Mouse (Mus musculus) erythroid progenitor cell, adult 5-6 weeks (primary cell): ENCODE results near the gene Corin. TPM values are rescaled to one million over a fixed set of nuclear protein-coding genes. Genes with fewer than 3 reads are reported as not detected.

ENCODE experiments used
- ATAC-seq: replicated peaks from 2 replicates; pipeline ENCODE4 v1.8.0; 2016; ENCODE audit warnings: moderate number of reproducible peaks, mild to moderate bottlenecking, moderate TSS enrichment, inconsistent platforms; ENCODE audit not compliant: poor library complexity, low FRiP score, severe bottlenecking
- total RNA-seq, 2 experiments: library from RNA; stranded (forward) in 1 of 2; stranded (reverse) in 1 of 2; fragments of 150-400 nt in 1 of 2; fragments of 186-747, 209-891 nt in 1 of 2; gene quantifications; 2 replicates each; pipeline versions ENCODE4 v1.2.3 to v1.2.4; 2015 to 2017; ENCODE audit warnings: low replicate concordance in 2 of 2

Corin gene
- total RNA-seq, 2 experiments from 2014 or later: not detected

DNA sequence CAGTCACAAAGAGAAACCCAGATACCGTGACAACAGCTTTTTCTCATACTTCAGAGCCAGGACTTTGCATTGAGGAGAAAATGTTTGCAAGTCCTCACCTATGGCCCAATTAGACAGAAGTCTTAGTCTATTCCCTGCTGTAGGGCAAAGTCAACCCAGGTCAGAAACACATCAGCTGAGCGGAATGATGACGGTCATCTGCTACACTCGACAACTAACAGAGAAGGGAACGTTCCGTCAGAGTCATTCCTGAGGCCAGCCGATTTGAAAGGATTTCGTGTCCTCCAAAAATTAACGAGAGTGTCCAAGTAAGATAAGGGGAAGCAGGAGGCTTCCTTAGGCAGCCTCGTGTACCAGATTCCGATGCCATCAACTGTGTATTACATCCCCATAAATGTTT is 58.2 kb downstream of the Corin start:
- ATAC-seq: no peak

DNA sequence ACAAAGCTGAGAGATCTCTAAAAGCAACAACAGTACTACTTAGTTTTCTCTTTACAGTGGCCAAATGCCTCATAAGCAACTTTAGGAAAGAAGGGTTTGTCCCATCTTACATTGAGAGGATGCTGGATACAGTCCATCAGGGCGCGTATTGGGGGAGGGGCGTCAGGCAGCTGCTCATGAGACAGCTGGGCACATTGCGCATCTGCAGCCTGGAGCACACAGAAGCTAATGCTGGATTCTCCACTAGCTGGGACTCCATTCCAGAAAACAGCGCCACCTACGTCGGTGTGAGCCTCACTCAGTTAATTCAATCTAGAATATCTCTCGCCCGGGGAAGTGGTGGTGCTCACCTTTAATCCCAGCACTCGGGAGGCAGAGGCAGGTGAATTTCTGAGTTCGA is 60.3 kb downstream of the Corin start:
- ATAC-seq: no peak

- ATAC-seq: no peak
These were observed 61.3 kb downstream of the Corin start for GRCm38 (mm10) chr5:72443007-72443406.

DNA sequence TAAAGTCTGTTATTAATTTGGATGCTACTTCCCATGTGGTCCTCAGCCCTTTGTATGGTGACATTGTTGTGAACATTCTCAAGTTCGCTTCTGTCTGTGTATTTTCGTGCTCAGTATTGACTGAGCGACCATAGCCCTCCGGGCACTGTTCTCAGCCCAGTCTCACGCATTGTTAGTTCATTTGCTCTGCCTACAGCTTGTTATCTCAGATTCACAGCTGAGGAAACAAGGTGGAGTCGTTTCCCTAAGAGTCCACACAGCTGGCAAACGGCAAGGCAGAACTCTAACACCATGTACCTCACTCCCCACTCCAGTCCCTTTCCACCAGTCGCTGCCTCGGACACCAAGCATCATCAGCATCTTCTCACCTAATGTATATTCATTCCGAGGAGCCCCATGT is 63.1 kb downstream of the Corin start:
- no peak for ATAC-seq

GRCm38 (mm10) chr5:72435085-72435484 is 69.2 kb downstream of the Corin start:
- ATAC-seq: no peak

DNA sequence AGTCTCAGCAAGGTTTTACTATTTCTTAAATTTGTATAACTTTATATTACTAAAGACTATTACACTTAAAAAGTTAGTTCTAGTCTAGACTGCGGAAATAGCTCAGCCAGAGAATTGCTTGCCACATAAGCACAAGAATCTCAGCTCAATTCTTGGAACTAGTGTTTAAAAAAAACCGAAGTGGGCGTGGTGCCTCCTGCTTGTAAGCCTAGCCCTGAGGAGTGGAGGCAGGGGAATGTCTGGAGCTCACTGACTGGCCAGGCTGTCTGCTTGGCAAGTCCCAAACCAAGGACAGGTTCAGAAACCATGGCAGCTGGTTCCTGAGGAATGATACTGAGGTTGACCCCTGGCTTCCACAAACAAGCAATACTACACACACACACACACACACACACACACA is 72.4 kb downstream of the Corin start:
- ATAC-seq: no peak

DNA sequence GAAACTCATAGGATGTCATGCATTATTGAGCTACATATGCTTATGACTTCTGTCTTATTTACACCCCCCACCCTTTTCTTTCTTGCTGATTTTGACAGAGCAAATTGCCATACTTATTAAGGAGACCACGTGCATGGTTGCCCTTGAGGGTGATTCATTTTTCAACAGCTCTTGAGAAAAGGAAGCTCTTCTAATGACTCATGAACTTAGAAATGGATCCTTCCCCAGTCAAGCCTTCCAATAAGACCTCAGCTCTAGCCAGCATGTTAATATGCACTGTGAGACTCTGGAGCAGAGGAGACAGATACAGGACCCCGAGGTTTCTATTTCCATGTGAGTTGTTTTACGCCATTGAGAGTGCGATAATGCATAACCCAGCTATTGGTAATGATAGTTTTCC is 76.7 kb downstream of the Corin start:
- ATAC-seq: no peak

DNA sequence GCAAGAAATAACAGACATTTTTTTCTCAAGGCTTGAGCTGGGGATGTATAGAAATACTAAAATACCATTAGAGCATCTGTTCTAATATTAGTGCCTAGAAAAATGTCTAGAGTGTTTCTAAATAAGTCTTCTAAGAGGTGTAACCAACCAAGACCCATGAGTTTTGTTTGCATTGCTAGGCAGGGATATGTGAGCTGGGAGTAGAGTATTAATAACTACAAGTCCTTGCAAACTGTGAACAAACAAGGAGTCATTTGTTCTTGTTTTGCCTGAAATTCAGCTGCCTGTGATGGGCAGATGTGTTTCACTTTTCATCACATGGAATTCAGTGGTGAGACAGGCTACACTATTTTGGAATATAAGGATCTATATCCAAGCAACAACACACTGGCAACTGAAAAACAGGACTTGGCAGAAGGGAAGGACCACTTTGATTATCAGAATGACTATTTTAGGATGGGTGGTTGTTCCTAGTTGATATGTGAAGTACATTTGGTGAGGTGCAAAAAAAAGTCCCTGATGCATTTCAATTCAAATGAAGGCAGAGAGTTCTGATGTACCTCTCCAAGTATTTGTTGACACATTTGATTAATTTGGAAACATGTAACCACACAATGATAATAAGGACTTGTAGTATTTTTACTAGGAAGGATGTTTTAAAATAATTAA is 78.8 kb downstream of the Corin start:
- no peak for ATAC-seq

GRCm38 (mm10) chr5:72411874-72412329 is 92.4 kb downstream of the Corin start:
- no peak for ATAC-seq

- ATAC-seq: no peak
These were observed 93.4 kb downstream of the Corin start for GRCm38 (mm10) chr5:72410841-72411240.

GRCm38 (mm10) chr5:72403376-72403775 is 100.9 kb downstream of the Corin start:
- ATAC-seq: no peak

GRCm38 (mm10) chr5:72402913-72403312 is 101.4 kb downstream of the Corin start:
- ATAC-seq: no peak

DNA sequence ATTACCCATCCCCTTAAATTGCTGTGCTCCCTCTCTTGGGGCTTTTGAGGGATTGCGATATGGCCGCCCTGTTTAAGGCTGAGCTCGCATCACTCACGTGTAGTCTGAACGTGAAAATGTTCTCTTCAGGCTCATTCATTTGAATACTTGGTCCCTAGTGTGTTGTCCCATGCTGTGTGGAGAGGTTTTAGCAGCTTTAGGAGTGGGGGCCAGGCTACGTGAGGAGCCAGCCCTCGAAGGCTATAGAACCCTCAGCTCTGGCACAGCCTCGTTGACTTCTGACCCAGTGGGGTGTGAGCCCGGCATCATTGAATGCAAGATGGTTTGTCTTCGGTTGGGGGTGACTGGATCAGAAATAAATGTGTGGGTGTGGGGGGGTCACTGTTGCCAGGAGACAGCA is 102.5 kb downstream of the Corin start:
- no peak for ATAC-seq

GRCm38 (mm10) chr5:72401251-72401650 is 103.0 kb downstream of the Corin start:
- ATAC-seq: no peak

DNA sequence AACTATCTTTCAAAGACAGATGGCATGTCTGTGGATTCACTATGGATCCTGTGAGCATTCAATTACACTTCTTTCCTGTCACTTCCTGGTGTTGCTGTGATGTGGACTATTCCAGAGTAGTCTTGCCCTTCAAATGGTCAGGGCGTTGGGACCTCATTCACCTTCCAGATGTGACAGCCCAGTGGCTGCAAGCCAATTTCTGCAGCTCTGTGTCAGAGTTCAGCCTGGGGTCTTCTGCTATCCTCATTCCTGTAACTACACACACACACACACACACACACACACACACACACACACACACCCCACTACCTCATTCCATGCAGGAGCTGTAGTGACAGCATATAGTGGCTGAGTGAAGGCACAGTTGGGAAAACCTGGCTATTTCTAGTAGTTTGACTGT is 122.1 kb downstream of the Corin start:
- no peak for ATAC-seq

DNA sequence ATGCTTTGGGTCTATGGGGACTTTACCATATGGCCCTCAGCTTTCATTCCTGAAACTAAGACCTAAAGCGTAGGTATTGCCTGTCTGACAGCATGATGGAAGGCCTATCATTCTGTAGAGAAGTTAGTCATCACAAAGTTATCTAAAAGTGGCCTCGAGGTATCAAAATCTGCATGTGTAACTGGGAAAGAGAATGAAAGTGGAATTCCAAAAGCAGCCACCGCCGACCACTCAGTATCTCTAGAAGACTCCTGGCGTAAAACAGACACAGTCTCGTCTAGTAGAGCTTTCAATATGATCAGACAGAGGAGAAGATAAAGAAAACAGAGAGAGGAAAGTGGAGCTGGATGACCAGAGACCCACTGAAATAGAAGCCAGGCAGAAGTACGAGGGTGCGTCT is 123.7 kb downstream of the Corin start:
- ATAC-seq: no peak

DNA sequence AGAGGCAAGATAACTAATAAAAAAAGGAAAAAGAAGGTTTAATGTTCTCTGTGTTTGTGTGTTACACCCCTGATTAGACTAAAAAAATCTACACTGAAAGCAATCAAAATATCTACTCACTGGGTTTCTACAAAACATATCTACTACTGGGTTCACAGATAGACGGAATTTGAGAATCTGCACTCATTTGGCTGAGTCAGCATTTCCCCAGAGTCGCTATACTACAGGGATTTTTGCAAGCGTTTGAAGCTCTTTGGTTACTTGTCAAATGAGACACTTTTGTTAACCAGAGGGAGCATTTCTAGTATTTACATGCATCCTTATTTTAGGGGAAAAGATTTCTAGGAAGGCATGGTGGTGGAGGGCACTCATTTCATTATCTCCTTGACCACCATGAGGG is 136.3 kb downstream of the Corin start:
- no peak for ATAC-seq

DNA sequence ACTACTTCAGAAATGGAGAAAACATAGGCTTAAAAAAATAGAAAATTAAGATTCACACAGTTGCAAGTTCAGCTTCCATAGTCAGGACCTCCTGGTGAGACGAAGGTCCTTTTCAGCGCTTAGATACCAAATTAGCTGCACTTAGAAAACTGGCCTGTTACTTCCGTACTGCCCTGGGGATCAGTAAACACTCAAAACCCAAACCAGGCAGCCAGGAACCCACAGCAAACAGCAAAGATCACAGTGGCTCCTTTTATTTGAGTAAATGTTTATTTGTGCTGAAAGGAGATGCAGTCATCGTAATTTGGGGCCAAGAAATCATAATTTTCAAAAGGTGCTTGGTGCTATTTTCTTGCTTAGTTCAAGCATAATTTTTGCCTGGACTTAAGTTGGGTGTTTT is 138.5 kb downstream of the Corin start:
- no peak for ATAC-seq

- ATAC-seq: no peak
These were observed 140.4 kb downstream of the Corin start for GRCm38 (mm10) chr5:72363838-72364237.

DNA sequence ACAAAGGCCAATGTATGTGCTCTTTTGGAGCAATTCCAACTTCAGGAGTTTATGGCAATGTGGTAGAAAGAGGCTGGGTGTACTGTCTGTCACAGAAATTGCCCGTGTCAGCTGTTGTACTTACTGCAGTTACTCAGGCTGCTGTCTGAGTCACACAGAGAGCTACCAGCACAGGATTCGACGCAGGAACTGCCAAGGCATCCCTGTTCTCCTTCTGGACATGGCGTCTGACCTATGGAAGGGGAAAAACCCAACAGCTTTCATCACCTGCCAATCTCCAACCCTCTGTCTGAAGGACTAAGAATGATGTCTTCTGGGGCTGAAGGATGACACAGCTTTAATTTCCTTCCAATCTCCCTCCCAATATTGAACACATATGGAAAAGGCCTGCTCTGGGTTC is 150.5 kb downstream of the Corin start:
- no peak for ATAC-seq

- no peak for ATAC-seq
These were observed 154.1 kb downstream of the Corin start for GRCm38 (mm10) chr5:72350081-72350758.

GRCm38 (mm10) chr5:72348591-72348990 is 155.7 kb downstream of the Corin start:
- no peak for ATAC-seq
